Mouse (Mus musculus) ES-Bruce4 (cell line): ENCODE measurements around the gene Psrc1.

Experiments used
- CTCF ChIP-seq: IDR thresholded peaks from one replicate; pipeline ENCODE4 v1.8.1; 2011; ENCODE audit warnings: low read depth, low read length
- POLR2A ChIP-seq: IDR thresholded peaks from one replicate; pipeline ENCODE4 v1.8.1; 2011; ENCODE audit warnings: low read length; ENCODE audit not compliant: insufficient read depth

DNA sequence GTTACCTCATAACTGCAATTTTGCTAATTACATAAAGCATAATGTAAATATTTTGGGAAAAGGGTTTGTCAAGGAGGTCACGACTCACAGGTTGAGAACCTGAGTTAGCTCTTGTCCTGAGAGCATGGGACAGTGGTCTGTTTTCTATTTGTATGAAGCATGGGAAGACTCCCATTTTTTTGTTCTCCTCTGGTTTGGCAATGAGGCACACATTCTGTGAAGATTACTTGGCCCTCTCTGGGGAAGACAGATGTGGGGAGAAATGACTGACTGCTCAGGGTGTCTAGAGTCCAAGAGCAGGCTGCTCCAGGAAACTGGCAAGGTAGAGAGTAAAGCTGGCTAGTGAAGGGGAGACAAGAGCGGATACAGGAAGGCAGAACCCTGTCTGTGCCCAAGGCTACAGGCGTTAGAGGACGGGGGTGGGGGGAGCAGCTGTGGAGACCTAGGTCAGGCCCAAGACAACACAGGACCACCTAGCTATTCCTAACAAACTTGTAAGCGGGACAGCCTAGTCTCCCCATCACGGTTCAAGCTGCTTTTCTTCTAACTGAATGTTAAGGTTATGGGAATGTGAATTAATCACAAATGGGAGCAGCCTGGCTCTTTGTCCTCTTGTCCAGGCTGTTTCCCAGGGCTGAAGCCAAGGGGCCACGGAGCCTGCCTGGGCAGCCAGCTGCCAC is 41.4 kb downstream of the Psrc1 start:
- TF ChIP-seq CTCF (no peak), POLR2A (no peak)
